Mouse (Mus musculus) liver, embryonic 14.5 days (tissue): ENCODE measurements at regions not wholly inside any gene's neighbourhood (a gene's known extent, or its start where the extent isn't known, plus 50 kb on each side); places are given as distances from the start of the nearest gene placed in this dataset.

Source experiments
- CTCF ChIP-seq: IDR thresholded peaks from 2 replicates; pipeline ENCODE4 v1.5.1; 2016; ENCODE audit warnings: antibody characterized with exemption, low read depth, control low read depth
- EP300 ChIP-seq: IDR thresholded peaks from 2 replicates; pipeline ENCODE4 v1.6.1; 2016; ENCODE audit warnings: antibody characterized with exemption, low read depth

GRCm38 (mm10) chr7:128860709-128861108, 116.0 kb downstream of the Sec23ip start:
- TF ChIP-seq CTCF (no peak), EP300 (no peak)
